17 mouse cellular contexts compared by ENCODE assay signal in the genomic region with DNA sequence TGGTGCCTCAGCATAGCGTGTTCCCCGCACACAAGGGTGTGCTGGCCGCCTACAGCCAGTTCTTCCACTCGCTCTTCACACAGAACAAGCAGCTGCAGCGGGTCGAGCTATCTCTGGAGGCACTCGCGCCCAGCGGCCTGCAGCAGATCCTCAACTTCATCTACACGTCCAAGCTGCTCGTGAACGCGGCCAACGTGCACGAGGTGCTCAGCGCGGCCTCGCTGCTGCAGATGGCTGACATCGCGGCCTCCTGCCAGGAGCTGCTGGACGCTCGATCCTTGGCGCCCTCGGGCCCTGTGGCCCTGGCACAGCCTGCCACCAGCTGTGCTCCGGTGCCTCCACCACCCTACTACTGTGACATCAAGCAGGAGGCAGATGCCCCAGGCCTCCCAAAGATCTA. TPM values are rescaled to one million over a fixed set of nuclear protein-coding genes. Genes with fewer than 3 reads are reported as not detected.
DNase-seq lines count a peak whose midpoint lies in the region; ATAC-seq and TF ChIP-seq lines count a peak whose summit lies in the region.
"Had no signal": no experiment of that assay in that cellular context is flagged by ENCODE, and none has a peak within 500 bp of the region (broad histone marks: within the 10 kb centered on the region; RNA-seq: fewer than 3 reads in every experiment).

No protein-coding gene starts in this region.

- no peak overlapping the region for H3K4me3 ChIP-seq in forebrain, embryonic 10.5 days
- no peak overlapping the region for H3K4me3 ChIP-seq in forebrain, embryonic 15.5 days
- H3K4me3 ChIP-seq in E14TG2a.4 (replicated peaks; ENCODE audit: low read length), result peak overlapping the region; percentile 50
- no peak overlapping the region for H3K4me3 ChIP-seq in thymus, adult 2 months (ENCODE audit: control insufficient read depth, insufficient read depth, low read length)
- H3K4me3 ChIP-seq: embryonic facial prominence, embryonic 15.5 days; neural tube, embryonic 12.5 days had no signal

- H3K36me3 ChIP-seq in forebrain, embryonic 10.5 days (replicated peaks), result peaks cover 58% of the 10 kb centered on the region
- peaks cover 37% of the 10 kb centered on the region for H3K36me3 ChIP-seq in forebrain, embryonic 15.5 days
- H3K36me3 ChIP-seq in E14TG2a.4 (ENCODE audit: insufficient read depth, low read length), result no peaks in the 10 kb centered on the region
- no peaks in the 10 kb centered on the region for H3K36me3 ChIP-seq in thymus, adult 2 months (ENCODE audit: control insufficient read depth, insufficient read depth, low read length)

- H3K4me1 ChIP-seq in forebrain, embryonic 10.5 days, result peaks cover 43% of the 10 kb centered on the region
- H3K4me1 ChIP-seq in forebrain, embryonic 15.5 days, result peaks cover 32% of the 10 kb centered on the region
- H3K4me1 ChIP-seq in E14TG2a.4 (replicated peaks; ENCODE audit: low read depth, low read length), result peaks cover 64% of the 10 kb centered on the region
- peaks cover 25% of the 10 kb centered on the region for H3K4me1 ChIP-seq in thymus, adult 2 months (replicated peaks; ENCODE audit: control insufficient read depth, insufficient read depth, low read length)

- 0 out of 2 replicates have a peak overlapping the region, but pooled peaks have one; percentile 40 for H3K27ac ChIP-seq in forebrain, embryonic 10.5 days
- no peak overlapping the region for H3K27ac ChIP-seq in forebrain, embryonic 15.5 days (replicated peaks)
- no peak overlapping the region for H3K27ac ChIP-seq in thymus, adult 2 months (ENCODE audit: control insufficient read depth, insufficient read depth, low read length)
- H3K27ac ChIP-seq: embryonic facial prominence, embryonic 15.5 days; hindbrain, embryonic 14.5 days; neural tube, embryonic 12.5 days had no signal

- no peak for ATAC-seq in forebrain, embryonic 15.5 days (replicated peaks)
- ATAC-seq: forebrain, embryonic 14.5 days; intestine, postnatal 0 days; Patski had no signal

- WGBS in forebrain, embryonic 10.5 days, result 93% methylated on average over 25 of the region's 25 CpGs
- 89% methylated on average over 25 of the region's 25 CpGs for WGBS in forebrain, embryonic 15.5 days
- 98% methylated on average over 25 of the region's 25 CpGs for WGBS in thymus, adult 2 months

- no peaks in the 10 kb centered on the region for H3K9me3 ChIP-seq in forebrain, embryonic 10.5 days
- no peaks in the 10 kb centered on the region for H3K9me3 ChIP-seq in forebrain, embryonic 15.5 days
- H3K9me3 ChIP-seq in E14TG2a.4 (ENCODE audit: low read length), result no peaks in the 10 kb centered on the region
- H3K9me3 ChIP-seq: embryonic facial prominence, embryonic 15.5 days; neural tube, embryonic 12.5 days had no signal

- no peak overlapping the region for H3K4me2 ChIP-seq in forebrain, embryonic 15.5 days (replicated peaks)
- H3K4me2 ChIP-seq: embryonic facial prominence, embryonic 15.5 days; hindbrain, embryonic 14.5 days; neural tube, embryonic 12.5 days had no signal

- no peak for DNase-seq in forebrain, embryonic 10.5 days (ENCODE audit: extremely low spot score, low spot score)
- DNase-seq in layer of hippocampus, adult 9-11 months, result peak; percentile 22
- DNase-seq in layer of hippocampus, postnatal 10 days (ENCODE audit: low spot score in 2 of 2), result no peak
- peak; percentile 43 for DNase-seq in brain, embryonic 14.5 days (ENCODE audit: low read depth)
- no peak for DNase-seq in embryo, embryonic 10.5 days (ENCODE audit: low spot score)
- no peak for DNase-seq in thymus, adult 2 months
- DNase-seq: kidney, postnatal 10 days; lung, postnatal 10 days; right cerebral cortex, postnatal 4 days had no signal

- TF ChIP-seq CTCF in E14TG2a.4 (conservative IDR thresholded peaks at IDR 0.05; ENCODE audit: low read length), result no peak
- TF ChIP-seq CTCF in brain, embryonic 14.5 days (IDR thresholded peaks at IDR 0.05; ENCODE audit: borderline replicate concordance, extremely low read depth, insufficient read depth, insufficient read length), result no peak
- TF ChIP-seq CTCF in thymus, adult 2 months (IDR thresholded peaks at IDR 0.05; ENCODE audit: borderline replicate concordance, control insufficient read depth, extremely low read depth, insufficient read depth, low read length, poor library complexity), result no peak

- H3K9ac ChIP-seq in forebrain, embryonic 15.5 days (replicated peaks), result no peak overlapping the region
- H3K9ac ChIP-seq: embryonic facial prominence, embryonic 15.5 days; hindbrain, embryonic 14.5 days; neural tube, embryonic 12.5 days had no signal

- TF ChIP-seq POLR2A in brain, embryonic 14.5 days (IDR thresholded peaks at IDR 0.05; ENCODE audit: borderline replicate concordance, extremely low read depth, insufficient read depth, insufficient read length, poor library complexity, severe bottlenecking), result no peak
- TF ChIP-seq POLR2A in thymus, adult 2 months (IDR thresholded peaks at IDR 0.05; ENCODE audit: control insufficient read depth, extremely low read depth, insufficient read depth, low read length, poor library complexity), result no peak

- 0 out of 2 replicates have a peak, but pooled peaks cover 4% of the 10 kb centered on the region for H3K27me3 ChIP-seq in forebrain, embryonic 10.5 days (ENCODE audit: poor library complexity, severe bottlenecking)
- no peaks in the 10 kb centered on the region for H3K27me3 ChIP-seq in forebrain, embryonic 15.5 days
- peaks cover 73% of the 10 kb centered on the region for H3K27me3 ChIP-seq in E14TG2a.4 (ENCODE audit: insufficient read depth, low read length)
- peaks cover 19% of the 10 kb centered on the region for H3K27me3 ChIP-seq in thymus, adult 2 months (ENCODE audit: control insufficient read depth, insufficient read depth, low read length)
- H3K27me3 ChIP-seq: embryonic facial prominence, embryonic 15.5 days; neural tube, embryonic 12.5 days; Patski had no signal

RNA-seq across cellular contexts. Expression of gene Zfp651, which starts 3.6 kb away (rescaled TPM):
- polyA plus RNA-seq in forebrain, embryonic 10.5 days (2016; fragmentation: Nextera tagmentation; extraction: Ambion mirVana), result 4.1 and 4.8 TPM in 2 replicates
- 20.1 and 20.6 TPM in 2 replicates for polyA plus RNA-seq in forebrain, embryonic 15.5 days (2015; fragmentation: Nextera tagmentation; extraction: Ambion mirVana)
- total RNA-seq in layer of hippocampus, postnatal 10 days (2021), result 100 to 1,000 TPM; 104 to 108 TPM
- 38.8 and 51.4 TPM in 2 replicates for polyA plus RNA-seq in brain, embryonic 14.5 days (2012; rRNA removed)
- 6.9 and 12.2 TPM in 2 replicates for polyA plus RNA-seq in thymus, adult 2 months (2012; rRNA removed)

RNA-seq across cellular contexts. Expression of gene Klhl40, which starts 14.6 kb away (rescaled TPM):
- polyA plus RNA-seq in forebrain, embryonic 10.5 days (2016; fragmentation: Nextera tagmentation; extraction: Ambion mirVana), result 0.12 TPM in 1 of 2 replicates, not detected in the other
- 0.50 and 0.69 TPM in 2 replicates for polyA plus RNA-seq in forebrain, embryonic 15.5 days (2015; fragmentation: Nextera tagmentation; extraction: Ambion mirVana)
- total RNA-seq in layer of hippocampus, postnatal 10 days (2021), result 1 to 10 TPM; 2.9 to 3.2 TPM
- 0.55 and 0.72 TPM in 2 replicates for polyA plus RNA-seq in brain, embryonic 14.5 days (2012; rRNA removed)
- polyA plus RNA-seq in thymus, adult 2 months (2012; rRNA removed), result 0.89 and 0.93 TPM in 2 replicates
- polyA plus RNA-seq: Patski had no signal

RNA-seq across cellular contexts. Expression of gene Hhatl, which starts 29.5 kb away (rescaled TPM):
- not detected in 2 replicates for polyA plus RNA-seq in forebrain, embryonic 10.5 days (2016; fragmentation: Nextera tagmentation; extraction: Ambion mirVana)
- 0.25 TPM in 1 of 2 replicates, not detected in the other for polyA plus RNA-seq in forebrain, embryonic 15.5 days (2015; fragmentation: Nextera tagmentation; extraction: Ambion mirVana)
- 1 to 10 TPM; 2.8 to 2.9 TPM for total RNA-seq in layer of hippocampus, postnatal 10 days (2021)
- 0.40 and 0.49 TPM in 2 replicates for polyA plus RNA-seq in brain, embryonic 14.5 days (2012; rRNA removed)
- polyA plus RNA-seq in thymus, adult 2 months (2012; rRNA removed), result 1.1 and 12.5 TPM in 2 replicates
- polyA plus RNA-seq: forebrain, embryonic 14.5 days; hindbrain, embryonic 14.5 days; neural tube, embryonic 12.5 days; Patski had no signal

RNA-seq across cellular contexts. Expression of gene Nktr, which starts 43.8 kb away (rescaled TPM):
- polyA plus RNA-seq in forebrain, embryonic 10.5 days (2016; fragmentation: Nextera tagmentation; extraction: Ambion mirVana), result 52.9 and 60.5 TPM in 2 replicates
- 57.5 and 58.4 TPM in 2 replicates for polyA plus RNA-seq in forebrain, embryonic 15.5 days (2015; fragmentation: Nextera tagmentation; extraction: Ambion mirVana)
- 100 to 1,000 TPM; 110 to 133 TPM for total RNA-seq in layer of hippocampus, postnatal 10 days (2021)
- polyA plus RNA-seq in brain, embryonic 14.5 days (2012; rRNA removed), result 165 and 197 TPM in 2 replicates
- 93.3 and 95.4 TPM in 2 replicates for polyA plus RNA-seq in thymus, adult 2 months (2012; rRNA removed)

RNA-seq across cellular contexts. Expression of gene Ss18l2, which starts 52.6 kb away (rescaled TPM):
- 85.3 and 87.5 TPM in 2 replicates for polyA plus RNA-seq in forebrain, embryonic 10.5 days (2016; fragmentation: Nextera tagmentation; extraction: Ambion mirVana)
- polyA plus RNA-seq in forebrain, embryonic 15.5 days (2015; fragmentation: Nextera tagmentation; extraction: Ambion mirVana), result 145 TPM in 2 replicates
- total RNA-seq in layer of hippocampus, postnatal 10 days (2021), result 10 to 100 TPM; 80.7 to 87.9 TPM
- 65.3 and 71.1 TPM in 2 replicates for polyA plus RNA-seq in brain, embryonic 14.5 days (2012; rRNA removed)
- polyA plus RNA-seq in thymus, adult 2 months (2012; rRNA removed), result 18.2 and 28.4 TPM in 2 replicates

Comparison
In these comparisons a context has a peak if more than half of its experiments do, and no peak if none do; other contexts are left out.
1. DNase-seq: peak in layer of hippocampus, adult 9-11 months (single experiment) and brain, embryonic 14.5 days (single experiment); none in forebrain, embryonic 10.5 days (single experiment), layer of hippocampus, postnatal 10 days (0 of 2), embryo, embryonic 10.5 days (single experiment) and thymus, adult 2 months (single experiment).